In the genomic region with DNA sequence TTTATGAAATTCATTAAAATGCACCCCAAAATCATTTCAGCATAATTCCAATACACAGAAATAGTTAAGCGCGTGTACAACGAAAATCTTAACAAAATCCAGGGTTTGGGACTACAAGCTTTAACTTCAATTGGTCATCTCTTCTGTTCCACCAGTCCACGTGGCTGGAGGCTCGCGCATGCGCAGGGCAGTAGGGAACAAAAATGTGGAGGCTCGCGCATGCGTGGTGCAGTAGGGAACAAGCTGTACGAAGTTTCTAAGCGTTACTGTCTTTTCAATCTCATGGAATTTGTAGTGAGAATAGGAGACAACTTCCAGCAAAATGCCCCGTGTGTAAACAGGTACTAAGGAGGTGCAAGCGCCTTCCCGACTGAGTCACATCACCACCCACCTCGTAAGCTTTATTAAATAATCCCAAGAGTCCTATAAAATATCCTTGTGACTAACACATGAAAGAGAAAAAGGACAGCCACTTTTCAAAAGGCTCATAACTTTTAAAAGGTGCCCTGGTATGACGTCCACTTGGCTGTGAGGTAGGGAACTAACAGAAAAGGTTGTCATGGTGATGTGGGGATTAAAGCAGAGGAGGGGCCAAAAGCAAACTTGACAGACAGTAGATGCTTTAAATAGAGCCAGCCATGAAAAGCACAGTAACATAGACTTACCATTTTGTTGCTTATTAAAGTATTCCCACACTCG, we compare ENCODE assay signal across 13 mouse cellular contexts.
DNase-seq lines count a peak whose midpoint lies in the region; ATAC-seq and TF ChIP-seq lines count a peak whose summit lies in the region.
"Had no signal": no experiment of that assay in that cellular context is flagged by ENCODE, and none has a peak within 500 bp of the region (broad histone marks: within the 10 kb centered on the region; RNA-seq: fewer than 3 reads in every experiment).

No protein-coding gene starts in this region.

- H3K4me2 ChIP-seq in heart, embryonic 11.5 days: no peak overlapping the region
- H3K4me2 ChIP-seq in limb, embryonic 12.5 days: peak overlapping the region; percentile 17; the same call in 1 of the 2 replicates
- no peak overlapping the region for H3K4me2 ChIP-seq in kidney, embryonic 14.5 days (replicated peaks; ENCODE audit: low read depth, low read length)
- H3K4me2 ChIP-seq: kidney, embryonic 15.5 days had no signal

- ATAC-seq in heart, embryonic 11.5 days (replicated peaks; ENCODE audit: insufficient number of reproducible peaks, low FRiP score, low TSS enrichment): no peak
- peak; percentile 76 for ATAC-seq in limb, embryonic 12.5 days (ENCODE audit: insufficient number of reproducible peaks, insufficient read depth, low FRiP score, low TSS enrichment, low read depth)
- ATAC-seq in kidney, embryonic 14.5 days (ENCODE audit: low FRiP score, low TSS enrichment): no peak

- H3K36me3 ChIP-seq in heart, embryonic 11.5 days (ENCODE audit: control insufficient read depth, insufficient read depth, low read length): no peaks in the 10 kb centered on the region
- no peaks in the 10 kb centered on the region; the same call in 1 of the 2 replicates for H3K36me3 ChIP-seq in limb, embryonic 12.5 days
- H3K36me3 ChIP-seq in kidney, embryonic 14.5 days (ENCODE audit: control insufficient read depth, insufficient read depth, low read length): no peaks in the 10 kb centered on the region
- H3K36me3 ChIP-seq: kidney, embryonic 15.5 days had no signal

- H3K9me3 ChIP-seq in heart, embryonic 11.5 days (replicated peaks; ENCODE audit: control insufficient read depth, low read length): no peaks in the 10 kb centered on the region
- H3K9me3 ChIP-seq in limb, embryonic 12.5 days: no peaks in the 10 kb centered on the region
- H3K9me3 ChIP-seq in kidney, embryonic 14.5 days (ENCODE audit: control insufficient read depth, low read length): no peaks in the 10 kb centered on the region
- H3K9me3 ChIP-seq: kidney, embryonic 15.5 days had no signal

- H3K27me3 ChIP-seq in heart, embryonic 11.5 days (ENCODE audit: control insufficient read depth, insufficient read depth, low read length): no peaks in the 10 kb centered on the region
- H3K27me3 ChIP-seq in limb, embryonic 12.5 days: no peaks in the 10 kb centered on the region
- no peaks in the 10 kb centered on the region for H3K27me3 ChIP-seq in kidney, embryonic 14.5 days (ENCODE audit: control insufficient read depth, insufficient read depth, low read length)
- H3K27me3 ChIP-seq: kidney, embryonic 15.5 days had no signal

- TF ChIP-seq CTCF in gastrocnemius, adult 2 months (IDR thresholded peaks at IDR 0.05): no peak

- no peaks in the 10 kb centered on the region for H3K4me1 ChIP-seq in heart, embryonic 11.5 days (ENCODE audit: control insufficient read depth, insufficient read depth, low read length)
- peaks cover 37% of the 10 kb centered on the region for H3K4me1 ChIP-seq in limb, embryonic 12.5 days (replicated peaks)
- 0 out of 2 replicates have a peak, but pooled peaks cover 7% of the 10 kb centered on the region for H3K4me1 ChIP-seq in kidney, embryonic 14.5 days (ENCODE audit: control insufficient read depth, insufficient read depth, low read length)

- no peak overlapping the region for H3K27ac ChIP-seq in heart, embryonic 11.5 days (ENCODE audit: low read depth, low read length)
- no peak overlapping the region for H3K27ac ChIP-seq in limb, embryonic 12.5 days
- H3K27ac ChIP-seq in kidney, embryonic 14.5 days (ENCODE audit: low read depth, low read length): no peak overlapping the region
- H3K27ac ChIP-seq in gastrocnemius, adult 2 months: no peak overlapping the region
- H3K27ac ChIP-seq: kidney, embryonic 15.5 days had no signal

- H3K4me3 ChIP-seq in heart, embryonic 11.5 days (ENCODE audit: low read depth, low read length): no peak overlapping the region
- no peak overlapping the region for H3K4me3 ChIP-seq in limb, embryonic 12.5 days (replicated peaks)
- no peak overlapping the region for H3K4me3 ChIP-seq in kidney, embryonic 14.5 days (ENCODE audit: low read length)
- H3K4me3 ChIP-seq in gastrocnemius, adult 2 months: no peak overlapping the region
- H3K4me3 ChIP-seq: kidney, embryonic 15.5 days had no signal

- intact Hi-C loops in gastrocnemius, adult 2 months (cut with DNase I): no loop called here

- H3K9ac ChIP-seq in heart, embryonic 11.5 days (ENCODE audit: low read depth, low read length): no peak overlapping the region
- H3K9ac ChIP-seq in limb, embryonic 12.5 days (replicated peaks): no peak overlapping the region
- no peak overlapping the region for H3K9ac ChIP-seq in kidney, embryonic 14.5 days (ENCODE audit: low read depth, low read length)
- H3K9ac ChIP-seq: kidney, embryonic 15.5 days had no signal

- 82% methylated on average over 18 of the region's 18 CpGs for WGBS in heart, embryonic 11.5 days (ENCODE audit: insufficient replicate concordance)
- 60% methylated on average over 18 of the region's 18 CpGs for WGBS in limb, embryonic 12.5 days
- WGBS in kidney, embryonic 14.5 days: 90% methylated on average over 18 of the region's 18 CpGs

- DNase-seq in heart, adult 11 months: peak; percentile 58
- peak; percentile 44 for DNase-seq in urinary bladder, postnatal 14 days (ENCODE audit: low spot score)
- no peak for DNase-seq in urinary bladder, postnatal 10 days (ENCODE audit: low spot score)
- peak; percentile 67 for DNase-seq in testis, postnatal 14 days (ENCODE audit: low spot score)
- no peak for DNase-seq in gastrocnemius, adult 2 months
- DNase-seq: adrenal gland, postnatal 25 days; B cell, adult 2 months; cerebellum, adult 11 months; heart, adult 18-20 months had no signal

Comparison
In these comparisons a context has a peak if more than half of its experiments do, and no peak if none do; other contexts are left out.
1. DNase-seq: peak in heart, adult 11 months (single experiment), urinary bladder, postnatal 14 days (single experiment) and testis, postnatal 14 days (single experiment); none in urinary bladder, postnatal 10 days (single experiment) and gastrocnemius, adult 2 months (single experiment).